Comparison of ENCODE assay signal across 25 mouse cellular contexts in the genomic region with DNA sequence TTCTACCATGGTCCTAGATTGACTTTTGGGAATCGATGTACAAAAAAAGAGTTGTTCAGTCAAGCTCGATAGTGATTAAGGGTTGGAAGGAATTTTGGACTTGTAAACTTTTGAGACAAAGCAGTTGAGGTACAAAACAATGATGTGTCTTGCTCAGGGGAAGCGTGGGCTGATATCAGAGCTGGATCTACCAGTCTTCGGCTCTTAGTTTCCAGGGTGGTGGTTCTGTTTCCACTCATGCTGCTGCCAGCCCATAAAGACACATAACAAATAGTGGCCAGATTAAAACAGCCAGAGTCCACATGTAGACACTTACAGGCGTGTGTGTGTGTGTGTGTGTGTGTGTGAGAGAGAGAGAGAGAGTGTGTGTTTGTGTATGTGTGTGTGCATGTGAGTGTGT. TPM values are rescaled to one million over a fixed set of nuclear protein-coding genes. Genes with fewer than 3 reads are reported as not detected.
DNase-seq lines count a peak whose midpoint lies in the region; TF ChIP-seq lines count a peak whose summit lies in the region.
"Had no signal": no experiment of that assay in that cellular context is flagged by ENCODE, and none has a peak within 500 bp of the region (broad histone marks: within the 10 kb centered on the region; RNA-seq: fewer than 3 reads in every experiment).

No protein-coding gene starts in this region.

- H3K4me3 ChIP-seq in gastrocnemius, adult 2 months: no peak overlapping the region
- H3K4me3 ChIP-seq: embryonic facial prominence, embryonic 12.5 days; hindbrain, embryonic 10.5 days; hindbrain, embryonic 15.5 days; midbrain, embryonic 10.5 days; neural tube, embryonic 12.5 days had no signal

- TF ChIP-seq CTCF in gastrocnemius, adult 2 months (IDR thresholded peaks at IDR 0.05): no peak

- intact Hi-C loops in gastrocnemius, adult 2 months (cut with DNase I): loop anchor here (2.0 kb wide), 1 partner anchor 16 kb away; a partner anchor contains a TSS

- DNase-seq in heart, adult 11 months: peak; percentile 86
- DNase-seq in heart, adult 18-20 months: no peak
- peak; percentile 23 for DNase-seq in thymus, postnatal 14 days
- no peak for DNase-seq in thymus, postnatal 10 days (ENCODE audit: low spot score in 2 of 2)
- peak; percentile 82 for DNase-seq in induced T-regulatory cell, adult 2 months (ENCODE audit: low read depth)
- DNase-seq in naive thymus-derived CD4-positive, alpha-beta T cell, adult 2 months (ENCODE audit: low read depth): peak; percentile 64
- DNase-seq in ovary, postnatal 36 days (ENCODE audit: low spot score): no peak
- no peak for DNase-seq in gastrocnemius, adult 2 months
- DNase-seq: adrenal gland, adult 2 months; adrenal gland, postnatal 36 days; cerebellum, adult 9-10 months; cerebellum, postnatal 36 days; heart, postnatal 14 days; kidney, adult 2 months; layer of hippocampus, postnatal 36 days; left cerebral cortex, postnatal 4 days; lung, adult 2 months; lung, postnatal 14 days; right cerebral cortex, postnatal 4 days had no signal

- H3K27ac ChIP-seq in gastrocnemius, adult 2 months: no peak overlapping the region
- H3K27ac ChIP-seq: embryonic facial prominence, embryonic 12.5 days; hindbrain, embryonic 10.5 days; hindbrain, embryonic 15.5 days; kidney, postnatal 0 days; midbrain, embryonic 10.5 days; neural tube, embryonic 12.5 days had no signal

RNA-seq across cellular contexts. Expression of a gene that starts 17.2 kb away (rescaled TPM):
- 10 to 100 TPM; 90.9 to 94.5 TPM for total RNA-seq in heart, adult 18-20 months (2021)
- 100 to 1,000 TPM in 1 of 2 experiments, 10 to 100 TPM in 1; 99.7 to 104 TPM for total RNA-seq in gastrocnemius, adult 2 months (2021)

Comparison
In these comparisons a context has a peak if more than half of its experiments do, and no peak if none do; other contexts are left out.
1. DNase-seq: peak in heart, adult 11 months (single experiment), thymus, postnatal 14 days (single experiment), induced T-regulatory cell, adult 2 months (single experiment) and naive thymus-derived CD4-positive, alpha-beta T cell, adult 2 months (single experiment); none in heart, adult 18-20 months (0 of 2), thymus, postnatal 10 days (0 of 2), ovary, postnatal 36 days (single experiment) and gastrocnemius, adult 2 months (single experiment).